Mouse (Mus musculus) ES-Bruce4 (cell line): Measurements from ENCODE around the gene Supt5. TPM values are rescaled to one million over a fixed set of nuclear protein-coding genes. Genes with fewer than 3 reads are reported as not detected.
A peak's percentile ranks its signal among the peaks of the same experiment; 100 is the strongest.

ENCODE experiments used
- H3K27ac ChIP-seq: 2 replicates; pipeline ENCODE4 v1.5.1; 2012; ENCODE audit warnings: low read length, inconsistent platforms; ENCODE audit not compliant: insufficient read depth
- H3K27me3 ChIP-seq: 2 replicates; pipeline ENCODE4 v1.6.1; 2012; ENCODE audit warnings: mild to moderate bottlenecking, low read length, inconsistent platforms; ENCODE audit not compliant: control insufficient read depth, poor library complexity, insufficient read depth, severe bottlenecking
- H3K36me3 ChIP-seq: 2 replicates; pipeline ENCODE4 v1.6.1; 2012; ENCODE audit warnings: inconsistent platforms, mild to moderate bottlenecking, low read length, moderate library complexity; ENCODE audit not compliant: control insufficient read depth, poor library complexity, insufficient read depth, severe bottlenecking
- H3K4me1 ChIP-seq: one replicate; pipeline ENCODE4 v1.8.1; 2011; ENCODE audit warnings: low read length; ENCODE audit not compliant: control insufficient read depth, insufficient read depth
- H3K4me3 ChIP-seq: 2 replicates; pipeline ENCODE4 v1.5.1; 2011; ENCODE audit warnings: low read depth, mild to moderate bottlenecking, low read length
- H3K9ac ChIP-seq: 2 replicates; pipeline ENCODE4 v1.6.1; 2012; ENCODE audit warnings: low read depth, mild to moderate bottlenecking, inconsistent platforms; ENCODE audit not compliant: poor library complexity, severe bottlenecking
- H3K9me3 ChIP-seq: replicated peaks from 2 replicates; pipeline ENCODE4 v1.6.1; 2012; ENCODE audit warnings: mild to moderate bottlenecking, low read length, inconsistent platforms; ENCODE audit not compliant: control insufficient read depth, poor library complexity, insufficient read depth, severe bottlenecking
- CTCF ChIP-seq: IDR thresholded peaks from one replicate; pipeline ENCODE4 v1.8.1; 2011; ENCODE audit warnings: low read depth, low read length
- EP300 ChIP-seq: IDR thresholded peaks from 2 replicates; pipeline ENCODE4 v1.6.1; 2011; ENCODE audit warnings: low read depth, low read length; ENCODE audit not compliant: insufficient read depth
- POLR2A ChIP-seq: IDR thresholded peaks from one replicate; pipeline ENCODE4 v1.8.1; 2011; ENCODE audit warnings: low read length; ENCODE audit not compliant: insufficient read depth
- polyA plus RNA-seq: library from polyadenylated mRNA; stranded (reverse); fragments of >200 nt; gene quantifications from 2 replicates; pipeline ENCODE4 v1.2.4, GENCODE M21; 2011; ENCODE audit warnings: low read depth; ENCODE audit not compliant: missing spikeins, insufficient read depth, insufficient read length

Supt5 gene
- polyA plus RNA-seq, 1 experiment, result 101 TPM

GRCm38 (mm10) chr7:28375176-28375921, 36.8 kb upstream of the Supt5 start:
- H3K4me1 ChIP-seq, result peaks cover 5% of the 10 kb centered on the region
- no peaks in the 10 kb centered on the region for H3K9me3 ChIP-seq
- peak overlapping the region; percentile 87 for H3K4me3 ChIP-seq
- peaks cover 4% of the 10 kb centered on the region for H3K36me3 ChIP-seq
- TF ChIP-seq POLR2A (peak; percentile 53), CTCF (no peak), EP300 (0 out of 2 replicates have a peak, but pooled peaks have one; percentile 26)
- no peaks in the 10 kb centered on the region for H3K27me3 ChIP-seq
- H3K9ac ChIP-seq, result peak overlapping the region; percentile 95
- H3K27ac ChIP-seq, result peak overlapping the region; percentile 97

GRCm38 (mm10) chr7:28374647-28375046, 36.1 kb upstream of the Supt5 start:
- peak overlapping the region; percentile 95 for H3K9ac ChIP-seq

DNA sequence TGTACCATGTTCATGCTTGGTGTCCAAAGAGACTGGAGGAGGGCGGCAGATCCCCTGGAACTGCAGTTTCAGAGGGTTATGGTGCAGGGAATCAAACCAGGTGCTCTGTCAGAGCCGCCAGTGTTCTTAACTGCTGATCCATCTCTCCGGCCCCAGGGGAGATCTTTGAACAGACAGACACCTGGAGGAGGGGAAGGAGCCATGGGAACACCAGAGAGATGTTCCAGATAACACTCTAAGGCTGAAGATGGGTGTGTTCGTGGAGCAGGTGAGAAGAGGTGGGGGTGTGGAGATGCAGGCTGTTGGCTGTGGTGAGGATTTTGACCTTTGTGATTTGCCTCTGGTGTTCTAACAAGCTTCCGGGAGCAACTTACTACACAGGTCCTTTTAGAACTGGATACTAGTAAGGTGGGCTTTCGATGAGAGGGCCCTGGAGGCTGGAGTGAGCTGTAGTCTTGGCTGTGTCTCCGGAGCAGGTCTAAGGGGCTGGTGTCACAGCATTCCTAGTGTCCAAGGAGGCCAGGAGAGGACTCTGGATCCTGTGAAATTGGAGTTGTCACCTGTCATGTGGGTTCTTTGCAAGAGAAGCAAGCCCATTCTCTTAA, 35.4 kb upstream of the Supt5 start:
- H3K9ac ChIP-seq, result no peak overlapping the region
- no peaks in the 10 kb centered on the region for H3K9me3 ChIP-seq
- H3K4me3 ChIP-seq, result no peak overlapping the region
- TF ChIP-seq CTCF, result no peak
- no peak for TF ChIP-seq EP300
- no peak for TF ChIP-seq POLR2A
- H3K27me3 ChIP-seq, result no peaks in the 10 kb centered on the region
- H3K36me3 ChIP-seq, result peaks cover 4% of the 10 kb centered on the region
- H3K4me1 ChIP-seq, result peaks cover 5% of the 10 kb centered on the region
- H3K27ac ChIP-seq, result 0 out of 2 replicates have a peak overlapping the region, but pooled peaks have one; percentile 39

More at GRCm38 (mm10) chr7:28374647-28375046, 36.1 kb upstream of the Supt5 start:
- no peak for TF ChIP-seq EP300
- no peak for TF ChIP-seq CTCF
- TF ChIP-seq POLR2A, result no peak
- Histone ChIP-seq H3K4me1 (peaks cover 5% of the 10 kb centered on the region), H3K4me3 (no peak overlapping the region), H3K9me3 (no peaks in the 10 kb centered on the region), H3K27ac (peak overlapping the region; percentile 97), H3K36me3 (peaks cover 4% of the 10 kb centered on the region), H3K27me3 (no peaks in the 10 kb centered on the region)

DNA sequence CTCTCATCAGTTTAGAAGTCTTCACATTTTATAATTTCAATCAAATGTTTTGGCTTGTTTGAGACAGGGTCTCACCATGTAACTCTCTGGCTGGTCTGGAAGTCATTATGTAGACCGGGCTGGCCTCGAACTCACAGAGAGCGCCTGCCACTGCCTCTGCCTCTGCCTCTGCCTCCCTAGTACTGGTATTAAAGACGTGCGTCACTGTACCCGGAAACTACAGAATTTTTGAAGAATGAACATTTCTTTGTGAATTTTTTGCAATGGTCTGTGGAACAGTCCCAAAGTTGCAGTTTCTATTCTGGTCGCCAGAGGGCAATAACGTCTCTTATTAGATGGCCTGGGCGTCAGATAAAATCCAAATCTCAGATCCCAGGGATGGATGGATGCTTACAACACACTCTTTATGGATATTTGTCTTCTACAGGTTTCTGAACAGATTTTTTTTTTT, 34.6 kb upstream of the Supt5 start:
- peak overlapping the region; percentile 66 for H3K9ac ChIP-seq
- no peaks in the 10 kb centered on the region for H3K9me3 ChIP-seq
- H3K27me3 ChIP-seq, result no peaks in the 10 kb centered on the region
- peak overlapping the region; percentile 76; the same call in 1 of the 2 replicates for H3K27ac ChIP-seq
- peaks cover 5% of the 10 kb centered on the region for H3K4me1 ChIP-seq
- peaks cover 4% of the 10 kb centered on the region for H3K36me3 ChIP-seq
- TF ChIP-seq EP300, result no peak
- TF ChIP-seq POLR2A, result no peak
- peak; percentile 1 for TF ChIP-seq CTCF
- peak overlapping the region; percentile 91 for H3K4me3 ChIP-seq

DNA sequence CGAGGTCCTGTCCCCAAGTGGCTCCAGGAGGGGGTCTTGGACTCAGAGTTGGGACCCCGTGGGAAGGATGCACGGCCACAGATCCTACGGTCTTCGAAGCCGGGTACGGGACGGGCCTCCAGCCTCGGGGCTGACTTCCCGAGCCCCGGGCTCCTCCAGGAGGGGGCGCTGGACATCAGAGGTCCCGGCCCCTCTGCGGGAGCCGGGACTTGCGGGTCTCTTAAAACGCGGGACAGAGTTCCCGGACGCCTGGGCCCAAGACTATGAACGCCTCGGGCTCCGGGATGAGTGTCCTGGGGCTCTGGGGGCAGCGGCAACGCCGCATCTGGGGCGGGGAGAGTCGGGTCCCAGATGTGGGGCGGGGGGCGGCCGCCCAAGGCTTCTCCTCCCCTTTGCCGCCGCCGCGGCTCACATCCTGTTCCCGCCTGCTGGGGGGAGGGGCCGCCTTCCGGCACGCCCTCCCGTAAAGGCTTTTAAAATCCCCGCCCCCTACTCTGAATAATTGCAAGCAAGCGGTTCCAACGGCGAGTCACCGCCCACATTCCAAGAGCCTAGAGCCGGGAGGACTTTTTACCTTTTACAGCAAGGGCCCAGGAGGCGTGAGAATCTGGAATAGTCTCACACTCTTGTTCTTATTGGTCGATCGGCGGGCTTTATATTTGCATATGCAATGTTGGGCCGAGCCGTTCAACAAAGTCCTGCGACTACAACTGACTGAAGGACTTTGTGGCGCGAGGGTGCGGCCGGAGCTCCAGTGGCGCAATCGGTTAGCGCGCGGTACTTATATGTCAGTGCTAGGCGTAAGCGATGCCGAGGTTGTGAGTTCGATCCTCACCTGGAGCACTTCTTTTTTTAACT, 33.9 kb upstream of the Supt5 start, which contains the start of gene Plekhg2:
TSS of gene Plekhg2 (minus strand) at position 349 of the 858 bp plus-strand sequence.
- peak within 1 kb of the TSS; percentile 76; the same call in 1 of the 2 replicates for H3K27ac ChIP-seq
- peak within 1 kb of the TSS; percentile 98 for H3K4me3 ChIP-seq
- H3K36me3 ChIP-seq, result peaks cover 2% of the 10 kb centered on the region
- H3K27me3 ChIP-seq, result no peaks in the 10 kb centered on the region
- TF ChIP-seq EP300, result 0 out of 2 replicates have a peak, but pooled peaks have one; percentile 38
- peak; percentile 19 for TF ChIP-seq CTCF
- no peak for TF ChIP-seq POLR2A
- H3K9me3 ChIP-seq, result no peaks in the 10 kb centered on the region
- H3K9ac ChIP-seq, result peak within 1 kb of the TSS; percentile 86
- peaks cover 5% of the 10 kb centered on the region for H3K4me1 ChIP-seq
